Mouse (Mus musculus): Measurements from ENCODE around the gene Tmx2. TPM values are rescaled to one million over a fixed set of nuclear protein-coding genes. Genes with fewer than 3 reads are reported as not detected.

The Tmx2 gene
- polyA plus RNA-seq, 1 experiment from 2014 or later: 189 TPM

DNA sequence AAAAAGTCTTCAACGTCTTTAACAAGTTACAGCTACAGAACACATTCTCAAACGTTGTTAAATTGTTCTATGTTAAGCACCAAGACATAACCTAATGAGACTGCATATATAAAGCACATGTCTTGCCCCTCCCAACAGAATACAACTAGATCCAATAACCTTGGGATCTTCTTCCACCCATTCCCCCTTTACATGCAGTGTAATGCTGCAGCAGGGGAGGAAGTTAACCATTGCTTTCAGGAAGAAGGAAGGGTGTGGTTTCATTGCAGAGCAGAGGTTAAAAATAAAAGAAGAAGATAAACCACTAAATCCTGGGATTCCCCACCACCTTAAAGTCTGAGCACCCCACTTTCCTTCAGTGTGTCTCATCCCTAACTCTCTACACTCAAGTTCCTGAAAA, 56.3 kb downstream of the Tmx2 start:
- Histone ChIP-seq H3K36me3 (ENCODE audit: insufficient read depth, low read length) (peaks cover 21% of the 10 kb centered on the region), H3K4me1 (replicated peaks; ENCODE audit: insufficient read depth, low read length) (peaks cover 24% of the 10 kb centered on the region), H3K4me3 (replicated peaks; ENCODE audit: low read depth, low read length) (no peak overlapping the region), H3K9ac (ENCODE audit: low read depth, low read length) (no peak overlapping the region), H3K27me3 (ENCODE audit: insufficient read depth, low read length) (no peaks in the 10 kb centered on the region), H3K4me2 (ENCODE audit: low read length) (no peak overlapping the region), H3K27ac (no peak overlapping the region; the same call in 1 of the 2 replicates), H3K9me3 (replicated peaks; ENCODE audit: low read length) (no peaks in the 10 kb centered on the region)
- DNase-seq (ENCODE audit: low spot score): no peak
- no peak for TF ChIP-seq CTCF (IDR thresholded peaks at IDR 0.05; ENCODE audit: low read depth)
- 75% methylated on average over 2 of the region's 2 CpGs for WGBS
- no peak for ATAC-seq (replicated peaks; ENCODE audit: low FRiP score, low read depth)

Other genes with a start within 250 kb of the Tmx2 start
- gene Tfpi, start 202.4 kb downstream of the Tmx2 start, polyA plus RNA-seq (2015; fragmentation: Nextera tagmentation; extraction: Ambion mirVana): 29.5 and 34.7 TPM in 2 replicates
- gene Ctnnd1, start 28.4 kb downstream of the Tmx2 start, polyA plus RNA-seq (2015; fragmentation: Nextera tagmentation; extraction: Ambion mirVana): 35.0 and 37.4 TPM in 2 replicates
- 0.09 and 0.18 TPM in 2 replicates for gene Btbd18, start 20.1 kb downstream of the Tmx2 start, polyA plus RNA-seq (2015; fragmentation: Nextera tagmentation; extraction: Ambion mirVana)
- gene Selenoh, start 8.4 kb downstream of the Tmx2 start, polyA plus RNA-seq (2015; fragmentation: Nextera tagmentation; extraction: Ambion mirVana): 243 and 244 TPM in 2 replicates
- gene Gm28635, start 1.1 kb downstream of the Tmx2 start, polyA plus RNA-seq (2015; fragmentation: Nextera tagmentation; extraction: Ambion mirVana): not detected in 2 replicates
- 33.3 and 34.6 TPM in 2 replicates for gene Med19, start 738 bp downstream of the Tmx2 start, polyA plus RNA-seq (2015; fragmentation: Nextera tagmentation; extraction: Ambion mirVana)
- 25.9 and 29.2 TPM in 2 replicates for gene Zdhhc5, start 36.0 kb upstream of the Tmx2 start, polyA plus RNA-seq (2015; fragmentation: Nextera tagmentation; extraction: Ambion mirVana)
- gene Clp1, start 48.2 kb upstream of the Tmx2 start, polyA plus RNA-seq (2015; fragmentation: Nextera tagmentation; extraction: Ambion mirVana): 24.5 and 26.0 TPM in 2 replicates
- gene Ypel4, start 54.9 kb upstream of the Tmx2 start, polyA plus RNA-seq (2015; fragmentation: Nextera tagmentation; extraction: Ambion mirVana): 4.1 TPM in 2 replicates
- 8.7 and 9.3 TPM in 2 replicates for gene Gm19426, start 64.5 kb upstream of the Tmx2 start, polyA plus RNA-seq (2015; fragmentation: Nextera tagmentation; extraction: Ambion mirVana)
- 140 and 156 TPM in 2 replicates for gene Serping1, start 96.3 kb upstream of the Tmx2 start, polyA plus RNA-seq (2015; fragmentation: Nextera tagmentation; extraction: Ambion mirVana)
- 30.5 and 33.9 TPM in 2 replicates for gene Ube2l6, start 119.7 kb upstream of the Tmx2 start, polyA plus RNA-seq (2015; fragmentation: Nextera tagmentation; extraction: Ambion mirVana)
- 0.36 and 0.37 TPM in 2 replicates for gene Smtnl1, start 143.5 kb upstream of the Tmx2 start, polyA plus RNA-seq (2015; fragmentation: Nextera tagmentation; extraction: Ambion mirVana)
- 63.6 and 71.1 TPM in 2 replicates for gene Timm10, start 147.9 kb upstream of the Tmx2 start, polyA plus RNA-seq (2015; fragmentation: Nextera tagmentation; extraction: Ambion mirVana)
- gene Slc43a1, start 159.7 kb upstream of the Tmx2 start, polyA plus RNA-seq (2015; fragmentation: Nextera tagmentation; extraction: Ambion mirVana): 8.3 and 8.5 TPM in 2 replicates
- gene Rtn4rl2, start 207.6 kb upstream of the Tmx2 start, polyA plus RNA-seq (2015; fragmentation: Nextera tagmentation; extraction: Ambion mirVana): 1.1 and 1.3 TPM in 2 replicates